Mouse (Mus musculus): ENCODE measurements around the gene Tecpr1. TPM values are rescaled to one million over a fixed set of nuclear protein-coding genes. Genes with fewer than 3 reads are reported as not detected.

Tecpr1 gene
- 35.7 and 38.1 TPM in 2 replicates for polyA plus RNA-seq (2014; fragmentation: Nextera tagmentation; extraction: Ambion mirVana)

DNA sequence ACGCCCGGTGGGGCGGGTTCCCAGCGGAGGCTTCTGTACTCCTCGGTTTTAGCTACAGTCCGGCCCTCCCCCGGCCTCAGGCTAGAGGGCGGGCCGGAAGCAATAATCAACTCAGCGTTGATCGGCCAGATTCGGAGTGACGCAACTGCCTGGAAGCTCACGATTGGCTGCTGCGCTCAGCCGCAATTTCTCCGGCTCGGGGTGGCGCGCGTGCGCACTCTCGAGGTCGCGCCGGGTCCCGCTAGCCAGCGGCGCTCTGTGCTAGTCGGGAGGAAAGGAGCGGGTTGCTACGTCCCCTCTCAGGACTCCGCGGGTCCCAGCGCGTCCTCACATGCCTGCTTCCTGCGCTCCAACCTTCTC is at the start of gene Tecpr1:
Gene Tecpr1, minus strand, starts transcription at position 113 of the 360 bp plus-strand sequence.
- H3K4me3 ChIP-seq (ENCODE audit: low read depth, low read length), result peak within 1 kb of the TSS; percentile 44

GRCm38 (mm10) chr5:144271772-144272171 is 48.4 kb upstream of the Tecpr1 start:
- 82% methylated on average over 5 of the region's 5 CpGs for WGBS
- no peak overlapping the region for H3K4me2 ChIP-seq (ENCODE audit: low read depth, low read length)

More for the DNA sequence above, at the start of gene Tecpr1:
- Histone ChIP-seq H3K4me1 (ENCODE audit: control insufficient read depth, insufficient read depth, low read length) (peaks cover 14% of the 10 kb centered on the region), H3K27me3 (ENCODE audit: control insufficient read depth, insufficient read depth, low read length) (no peaks in the 10 kb centered on the region), H3K27ac (ENCODE audit: low read depth, low read length) (peak within 1 kb of the TSS; percentile 45), H3K9me3 (ENCODE audit: control insufficient read depth, low read length) (no peaks in the 10 kb centered on the region), H3K9ac (replicated peaks; ENCODE audit: low read depth, low read length) (peak within 1 kb of the TSS; percentile 56), H3K4me2 (ENCODE audit: low read depth, low read length) (peak within 1 kb of the TSS; percentile 83), H3K36me3 (ENCODE audit: control insufficient read depth, insufficient read depth, low read length) (no peaks in the 10 kb centered on the region)
- under 1% methylated on average over 28 of the region's 37 CpGs for WGBS
- peak; percentile 96 for ATAC-seq (ENCODE audit: low read depth)

DNA sequence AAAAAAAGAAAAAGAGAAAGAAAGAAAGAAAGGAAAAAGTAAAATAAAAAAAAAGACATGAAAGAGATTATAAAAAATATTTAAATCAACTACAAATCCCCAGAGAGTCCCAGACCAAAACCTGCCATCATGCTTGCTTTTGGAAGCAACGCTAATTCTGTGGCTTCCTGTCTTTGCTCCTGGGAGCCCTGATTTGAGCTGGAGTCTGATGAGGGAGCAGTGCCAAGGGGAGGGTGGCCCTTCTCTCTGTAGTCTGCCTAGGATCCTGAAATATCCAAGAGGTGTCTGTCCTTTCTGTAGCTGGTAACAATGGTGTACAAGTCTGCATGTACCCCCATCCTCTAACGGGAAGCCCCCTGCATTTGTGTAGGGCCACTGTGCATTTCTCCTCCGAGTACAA is 47.7 kb upstream of the Tecpr1 start:
- ATAC-seq (ENCODE audit: low read depth), result no peak
- no peaks in the 10 kb centered on the region for H3K9me3 ChIP-seq (ENCODE audit: control insufficient read depth, low read length)
- H3K4me2 ChIP-seq (ENCODE audit: low read depth, low read length), result no peak overlapping the region
- 0 out of 2 replicates have a peak, but pooled peaks cover 4% of the 10 kb centered on the region for H3K36me3 ChIP-seq (ENCODE audit: control insufficient read depth, insufficient read depth, low read length)
- 77% methylated on average over 3 of the region's 3 CpGs for WGBS
- no peak overlapping the region for H3K9ac ChIP-seq (replicated peaks; ENCODE audit: low read depth, low read length)
- H3K27me3 ChIP-seq (ENCODE audit: control insufficient read depth, insufficient read depth, low read length), result no peaks in the 10 kb centered on the region
- no peaks in the 10 kb centered on the region for H3K4me1 ChIP-seq (ENCODE audit: control insufficient read depth, insufficient read depth, low read length)
- H3K4me3 ChIP-seq (ENCODE audit: low read depth, low read length), result no peak overlapping the region
- no peak overlapping the region for H3K27ac ChIP-seq (ENCODE audit: low read depth, low read length)

More at GRCm38 (mm10) chr5:144271772-144272171, 48.4 kb upstream of the Tecpr1 start:
- Histone ChIP-seq H3K27ac (ENCODE audit: low read depth, low read length) (no peak overlapping the region), H3K9ac (replicated peaks; ENCODE audit: low read depth, low read length) (no peak overlapping the region), H3K4me3 (ENCODE audit: low read depth, low read length) (no peak overlapping the region), H3K9me3 (ENCODE audit: control insufficient read depth, low read length) (no peaks in the 10 kb centered on the region), H3K4me1 (ENCODE audit: control insufficient read depth, insufficient read depth, low read length) (no peaks in the 10 kb centered on the region), H3K36me3 (ENCODE audit: control insufficient read depth, insufficient read depth, low read length) (0 out of 2 replicates have a peak, but pooled peaks cover 3% of the 10 kb centered on the region), H3K27me3 (ENCODE audit: control insufficient read depth, insufficient read depth, low read length) (no peaks in the 10 kb centered on the region)
- no peak for ATAC-seq (ENCODE audit: low read depth)

GRCm38 (mm10) chr5:144270420-144270819 is 47.0 kb upstream of the Tecpr1 start:
- Histone ChIP-seq H3K36me3 (ENCODE audit: control insufficient read depth, insufficient read depth, low read length) (0 out of 2 replicates have a peak, but pooled peaks cover 4% of the 10 kb centered on the region), H3K9ac (replicated peaks; ENCODE audit: low read depth, low read length) (no peak overlapping the region), H3K4me2 (ENCODE audit: low read depth, low read length) (no peak overlapping the region), H3K27me3 (ENCODE audit: control insufficient read depth, insufficient read depth, low read length) (no peaks in the 10 kb centered on the region), H3K9me3 (ENCODE audit: control insufficient read depth, low read length) (no peaks in the 10 kb centered on the region), H3K4me3 (ENCODE audit: low read depth, low read length) (no peak overlapping the region), H3K27ac (ENCODE audit: low read depth, low read length) (no peak overlapping the region), H3K4me1 (ENCODE audit: control insufficient read depth, insufficient read depth, low read length) (no peaks in the 10 kb centered on the region)
- no peak for ATAC-seq (ENCODE audit: low read depth)
- 93% methylated on average over 8 of the region's 8 CpGs for WGBS

DNA sequence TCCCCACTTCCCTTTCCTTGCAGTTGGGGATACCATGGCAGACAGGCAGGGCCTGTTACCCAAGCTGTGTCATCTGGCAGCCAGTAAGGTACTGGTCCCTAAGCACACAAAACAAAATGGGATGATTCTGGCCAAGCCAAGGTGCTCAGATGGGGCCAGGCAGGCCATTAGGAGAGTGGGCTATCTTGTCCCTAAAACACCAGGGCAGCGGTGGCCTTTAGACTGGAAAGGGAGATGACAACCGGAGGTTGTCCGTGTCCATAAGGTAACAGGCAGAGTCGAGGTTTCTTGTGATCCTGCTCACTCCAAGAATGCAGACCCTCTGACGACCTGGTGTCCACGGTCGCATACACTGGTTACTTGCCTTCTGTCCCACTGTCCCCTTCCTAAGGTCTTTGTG is 46.5 kb upstream of the Tecpr1 start:
- no peak overlapping the region for H3K9ac ChIP-seq (replicated peaks; ENCODE audit: low read depth, low read length)
- H3K27ac ChIP-seq (ENCODE audit: low read depth, low read length), result no peak overlapping the region
- 0 out of 2 replicates have a peak, but pooled peaks cover 4% of the 10 kb centered on the region for H3K36me3 ChIP-seq (ENCODE audit: control insufficient read depth, insufficient read depth, low read length)
- no peak for ATAC-seq (ENCODE audit: low read depth)
- H3K9me3 ChIP-seq (ENCODE audit: control insufficient read depth, low read length), result no peaks in the 10 kb centered on the region
- H3K27me3 ChIP-seq (ENCODE audit: control insufficient read depth, insufficient read depth, low read length), result no peaks in the 10 kb centered on the region
- H3K4me1 ChIP-seq (ENCODE audit: control insufficient read depth, insufficient read depth, low read length), result no peaks in the 10 kb centered on the region
- 97% methylated on average over 7 of the region's 7 CpGs for WGBS
- H3K4me3 ChIP-seq (ENCODE audit: low read depth, low read length), result no peak overlapping the region
- H3K4me2 ChIP-seq (ENCODE audit: low read depth, low read length), result no peak overlapping the region

- ATAC-seq (ENCODE audit: low read depth), result no peak
- Histone ChIP-seq H3K4me2 (ENCODE audit: low read depth, low read length) (no peak overlapping the region), H3K4me3 (ENCODE audit: low read depth, low read length) (no peak overlapping the region), H3K27ac (ENCODE audit: low read depth, low read length) (no peak overlapping the region), H3K4me1 (ENCODE audit: control insufficient read depth, insufficient read depth, low read length) (no peaks in the 10 kb centered on the region), H3K9me3 (ENCODE audit: control insufficient read depth, low read length) (no peaks in the 10 kb centered on the region), H3K27me3 (ENCODE audit: control insufficient read depth, insufficient read depth, low read length) (no peaks in the 10 kb centered on the region), H3K9ac (replicated peaks; ENCODE audit: low read depth, low read length) (no peak overlapping the region), H3K36me3 (ENCODE audit: control insufficient read depth, insufficient read depth, low read length) (peaks cover 4% of the 10 kb centered on the region; the same call in 1 of the 2 replicates)
- WGBS, result 76% methylated on average over 8 of the region's 8 CpGs
Observed at GRCm38 (mm10) chr5:144267535-144268241, 44.3 kb upstream of the Tecpr1 start.

- 88% methylated on average over 13 of the region's 13 CpGs for WGBS
- Histone ChIP-seq H3K9ac (replicated peaks; ENCODE audit: low read depth, low read length) (no peak overlapping the region), H3K27me3 (ENCODE audit: control insufficient read depth, insufficient read depth, low read length) (no peaks in the 10 kb centered on the region), H3K27ac (ENCODE audit: low read depth, low read length) (no peak overlapping the region), H3K9me3 (ENCODE audit: control insufficient read depth, low read length) (no peaks in the 10 kb centered on the region), H3K4me2 (ENCODE audit: low read depth, low read length) (no peak overlapping the region), H3K4me3 (ENCODE audit: low read depth, low read length) (no peak overlapping the region), H3K4me1 (ENCODE audit: control insufficient read depth, insufficient read depth, low read length) (peaks cover 9% of the 10 kb centered on the region), H3K36me3 (ENCODE audit: control insufficient read depth, insufficient read depth, low read length) (peaks cover 4% of the 10 kb centered on the region; the same call in 1 of the 2 replicates)
- ATAC-seq (ENCODE audit: low read depth), result no peak
Observed at GRCm38 (mm10) chr5:144263496-144263895, 40.1 kb upstream of the Tecpr1 start.

GRCm38 (mm10) chr5:144263082-144263481 is 39.7 kb upstream of the Tecpr1 start:
- no peak overlapping the region for H3K4me3 ChIP-seq (ENCODE audit: low read depth, low read length)
- 77% methylated on average over 9 of the region's 9 CpGs for WGBS
- no peak for ATAC-seq (ENCODE audit: low read depth)
- H3K4me1 ChIP-seq (ENCODE audit: control insufficient read depth, insufficient read depth, low read length), result peaks cover 14% of the 10 kb centered on the region
- no peak overlapping the region for H3K9ac ChIP-seq (replicated peaks; ENCODE audit: low read depth, low read length)
- H3K9me3 ChIP-seq (ENCODE audit: control insufficient read depth, low read length), result no peaks in the 10 kb centered on the region
- H3K36me3 ChIP-seq (ENCODE audit: control insufficient read depth, insufficient read depth, low read length), result peaks cover 4% of the 10 kb centered on the region; the same call in 1 of the 2 replicates
- H3K27ac ChIP-seq (ENCODE audit: low read depth, low read length), result no peak overlapping the region
- H3K27me3 ChIP-seq (ENCODE audit: control insufficient read depth, insufficient read depth, low read length), result no peaks in the 10 kb centered on the region
- no peak overlapping the region for H3K4me2 ChIP-seq (ENCODE audit: low read depth, low read length)

GRCm38 (mm10) chr5:144261829-144262228 is 38.4 kb upstream of the Tecpr1 start:
- H3K4me2 ChIP-seq (ENCODE audit: low read depth, low read length), result no peak overlapping the region
- H3K9ac ChIP-seq (replicated peaks; ENCODE audit: low read depth, low read length), result no peak overlapping the region
- H3K4me3 ChIP-seq (ENCODE audit: low read depth, low read length), result no peak overlapping the region
- ATAC-seq (ENCODE audit: low read depth), result no peak
- 93% methylated on average over 5 of the region's 5 CpGs for WGBS
- no peaks in the 10 kb centered on the region for H3K27me3 ChIP-seq (ENCODE audit: control insufficient read depth, insufficient read depth, low read length)
- peaks cover 26% of the 10 kb centered on the region for H3K4me1 ChIP-seq (ENCODE audit: control insufficient read depth, insufficient read depth, low read length)
- no peaks in the 10 kb centered on the region for H3K9me3 ChIP-seq (ENCODE audit: control insufficient read depth, low read length)
- H3K36me3 ChIP-seq (ENCODE audit: control insufficient read depth, insufficient read depth, low read length), result peaks cover 2% of the 10 kb centered on the region; the same call in 1 of the 2 replicates
- no peak overlapping the region for H3K27ac ChIP-seq (ENCODE audit: low read depth, low read length)

All from neural tube, embryonic 14.5 days (tissue).